Mouse (Mus musculus): ENCODE results near the gene Wnt10a.

DNA sequence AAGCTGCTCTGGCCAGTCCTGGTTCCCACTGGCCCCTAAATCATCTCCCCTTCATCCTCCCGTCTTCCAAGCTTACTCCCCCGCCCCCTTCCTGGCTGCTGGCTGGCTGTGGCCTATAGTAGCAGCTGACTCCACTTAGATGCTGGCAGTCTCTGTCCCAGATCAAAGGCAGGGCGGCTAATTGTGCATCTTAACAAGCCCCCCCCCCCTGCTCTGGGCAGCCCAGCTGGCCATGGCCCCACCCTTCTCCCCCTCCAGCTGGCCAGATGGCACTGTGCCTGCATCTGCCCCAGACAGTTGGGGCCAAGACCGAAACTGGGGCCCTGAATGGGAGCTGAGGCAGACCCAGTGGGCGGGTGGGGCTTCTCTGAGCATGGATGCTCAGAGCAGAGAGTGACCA, 6.1 kb downstream of the Wnt10a start:
- TF ChIP-seq CTCF (IDR thresholded peaks at IDR 0.05; ENCODE audit: control insufficient read depth, insufficient read depth, insufficient replicate concordance, low read depth, low read length), result no peak
- TF ChIP-seq POLR2A (IDR thresholded peaks at IDR 0.05; ENCODE audit: control insufficient read depth, low read depth, low read length), result no peak

Measured in testis, adult 2 months (tissue).